Mouse (Mus musculus) thymus, adult 2 months (tissue): ENCODE measurements around the gene Arhgap27. TPM values are rescaled to one million over a fixed set of nuclear protein-coding genes. Genes with fewer than 3 reads are reported as not detected.
"Not testable (repeated sequence)": the region's sequence is repeated elsewhere in the genome, so short reads cannot be mapped to it uniquely, and the experiment has no call there.

Source experiments
- DNase-seq: peaks from one replicate; pipeline ENCODE4 v3.0.0; 2021
- H3K27ac ChIP-seq: fragments of 200-500 bp; 2 replicates; pipeline ENCODE4 v1.5.1; 2012; ENCODE audit warnings: low read length, control low read depth; ENCODE audit not compliant: control insufficient read depth, insufficient read depth
- H3K27me3 ChIP-seq: fragments of 200-500 bp; 2 replicates; pipeline ENCODE4 v1.6.1; 2012; ENCODE audit warnings: mild to moderate bottlenecking, low read length, moderate library complexity, mixed read lengths; ENCODE audit not compliant: control insufficient read depth, insufficient read depth
- H3K36me3 ChIP-seq: fragments of 200-500 bp; 2 replicates; pipeline ENCODE4 v1.6.1; 2012; ENCODE audit warnings: mild to moderate bottlenecking, low read length, moderate library complexity; ENCODE audit not compliant: control insufficient read depth, insufficient read depth
- H3K4me1 ChIP-seq: fragments of 200-500 bp; replicated peaks from 2 replicates; pipeline ENCODE4 v1.6.1; 2012; ENCODE audit warnings: low read length; ENCODE audit not compliant: control insufficient read depth, insufficient read depth
- H3K4me3 ChIP-seq: fragments of 200-500 bp; 2 replicates; pipeline ENCODE4 v1.5.1; 2012; ENCODE audit warnings: mild to moderate bottlenecking, low read length, control low read depth, moderate library complexity; ENCODE audit not compliant: control insufficient read depth, insufficient read depth
- CTCF ChIP-seq: fragments of 200-500 bp; IDR thresholded peaks from 2 replicates; pipeline ENCODE4 v1.5.1; 2012; ENCODE audit warnings: mild to moderate bottlenecking, control low read depth, low read length, moderate library complexity, borderline replicate concordance; ENCODE audit not compliant: control insufficient read depth, poor library complexity, insufficient read depth; ENCODE audit errors: extremely low read depth
- POLR2A ChIP-seq: fragments of 200-500 bp; IDR thresholded peaks from 2 replicates; pipeline ENCODE4 v1.6.1; 2012; ENCODE audit warnings: mild to moderate bottlenecking, low read length, control low read depth, moderate library complexity; ENCODE audit not compliant: control insufficient read depth, poor library complexity, insufficient read depth; ENCODE audit errors: extremely low read depth
- WGBS: fragments of 180-500 bp; shearing (Covaris S2); methylation state at CpG from one replicate; pipeline ENCODE4 v1.1.7; 2018; 5-methylcytosine and 5-hydroxymethylcytosine counted together
- polyA plus RNA-seq: library from polyadenylated mRNA; depleted of rRNA; stranded (reverse); fragments of >200 nt; gene quantifications from 2 replicates; pipeline ENCODE4 v1.2.3, GENCODE M21; 2012

Arhgap27 gene
- polyA plus RNA-seq, 1 experiment = 124 TPM

GRCm38 (mm10) chr11:103307910-103308309 lies 55.6 kb downstream of the Arhgap27 start:
- Histone ChIP-seq H3K27ac (no peak overlapping the region), H3K27me3 (no peaks in the 10 kb centered on the region), H3K4me1 (peaks cover 3% of the 10 kb centered on the region; the same call in 1 of the 2 replicates), H3K36me3 (no peaks in the 10 kb centered on the region), H3K4me3 (no peak overlapping the region)
- 56% methylated on average over 8 of the region's 8 CpGs for WGBS
- peak; percentile 47 for DNase-seq
- TF ChIP-seq CTCF = no peak

- Histone ChIP-seq H3K36me3 (no peaks in the 10 kb centered on the region), H3K27ac (no peak overlapping the region), H3K4me3 (no peak overlapping the region), H3K4me1 (0 out of 2 replicates have a peak, but pooled peaks cover 3% of the 10 kb centered on the region), H3K27me3 (no peaks in the 10 kb centered on the region)
- WGBS = 14% methylated on average over 9 of the region's 9 CpGs
- no peak for DNase-seq
- no peak for TF ChIP-seq CTCF
- TF ChIP-seq POLR2A = no peak
These were observed 59.0 kb downstream of the Arhgap27 start for GRCm38 (mm10) chr11:103304525-103304924.

- no peak overlapping the region for H3K4me3 ChIP-seq
- H3K4me1 ChIP-seq = peaks cover 3% of the 10 kb centered on the region
- no peaks in the 10 kb centered on the region for H3K36me3 ChIP-seq
- no peak overlapping the region for H3K27ac ChIP-seq
- H3K27me3 ChIP-seq = no peaks in the 10 kb centered on the region
- no peak for DNase-seq
- WGBS = 62% methylated on average over 7 of the region's 7 CpGs
- TF ChIP-seq CTCF = no peak
- TF ChIP-seq POLR2A = no peak
These were observed 68.7 kb downstream of the Arhgap27 start for GRCm38 (mm10) chr11:103294772-103295171.

- no peak overlapping the region for H3K27ac ChIP-seq
- TF ChIP-seq POLR2A (no peak), CTCF (no peak)
- no peaks in the 10 kb centered on the region for H3K27me3 ChIP-seq
- WGBS = 94% methylated on average over 6 of the region's 6 CpGs
- H3K4me3 ChIP-seq = no peak overlapping the region
- DNase-seq = no peak
- H3K36me3 ChIP-seq = no peaks in the 10 kb centered on the region
- peaks cover 3% of the 10 kb centered on the region for H3K4me1 ChIP-seq
These were observed 69.4 kb downstream of the Arhgap27 start for GRCm38 (mm10) chr11:103294066-103294465.

GRCm38 (mm10) chr11:103292890-103293287 lies 70.6 kb downstream of the Arhgap27 start:
- WGBS = 93% methylated on average over 5 of the region's 5 CpGs
- no peak overlapping the region for H3K27ac ChIP-seq
- no peak for TF ChIP-seq CTCF
- TF ChIP-seq POLR2A = no peak

GRCm38 (mm10) chr11:103292152-103292889 lies 71.2 kb downstream of the Arhgap27 start:
- Histone ChIP-seq H3K4me3 (no peak overlapping the region), H3K4me1 (peaks cover 8% of the 10 kb centered on the region), H3K27ac (no peak overlapping the region), H3K36me3 (no peaks in the 10 kb centered on the region), H3K27me3 (no peaks in the 10 kb centered on the region)
- no peak for TF ChIP-seq POLR2A
- no peak for TF ChIP-seq CTCF
- 27% methylated on average over 14 of the region's 14 CpGs for WGBS
- DNase-seq = no peak

More at GRCm38 (mm10) chr11:103292890-103293287, 70.6 kb downstream of the Arhgap27 start:
- H3K4me3 ChIP-seq = no peak overlapping the region
- H3K36me3 ChIP-seq = no peaks in the 10 kb centered on the region
- H3K4me1 ChIP-seq = peaks cover 8% of the 10 kb centered on the region
- no peaks in the 10 kb centered on the region for H3K27me3 ChIP-seq
- DNase-seq = no peak

- WGBS = 89% methylated on average over 7 of the region's 7 CpGs
These were observed 72.7 kb downstream of the Arhgap27 start for GRCm38 (mm10) chr11:103290841-103291240.

More at GRCm38 (mm10) chr11:103290841-103291240, 72.7 kb downstream of the Arhgap27 start:
- not testable (repeated sequence) for H3K36me3 ChIP-seq, H3K27ac ChIP-seq, H3K27me3 ChIP-seq, H3K4me1 ChIP-seq, DNase-seq, H3K4me3 ChIP-seq
